Mouse (Mus musculus) activated CD4-positive, CD25-positive, alpha-beta regulatory T cell, adult 4 months (primary cell): ENCODE data around the gene Steap3. TPM values are rescaled to one million over a fixed set of nuclear protein-coding genes. Genes with fewer than 3 reads are reported as not detected.

Experiments
- ATAC-seq: one replicate; pipeline ENCODE4 v1.8.0; 2017
- polyA plus RNA-seq, 2 experiments: library from polyadenylated mRNA; unstranded; fragments of 100-300 nt; shearing (Covaris generic); gene quantifications; one replicate each; pipeline ENCODE4 v1.2.1; 2017

The Steap3 gene
- polyA plus RNA-seq, 2 experiments from 2014 or later = not detected

GRCm38 (mm10) chr1:120249842-120250241 is 22.7 kb downstream of the Steap3 start:
- no peak for ATAC-seq

- ATAC-seq = no peak
Observed at GRCm38 (mm10) chr1:120248156-120248555, 24.3 kb downstream of the Steap3 start.

GRCm38 (mm10) chr1:120247351-120247750 is 25.2 kb downstream of the Steap3 start:
- ATAC-seq = no peak

DNA sequence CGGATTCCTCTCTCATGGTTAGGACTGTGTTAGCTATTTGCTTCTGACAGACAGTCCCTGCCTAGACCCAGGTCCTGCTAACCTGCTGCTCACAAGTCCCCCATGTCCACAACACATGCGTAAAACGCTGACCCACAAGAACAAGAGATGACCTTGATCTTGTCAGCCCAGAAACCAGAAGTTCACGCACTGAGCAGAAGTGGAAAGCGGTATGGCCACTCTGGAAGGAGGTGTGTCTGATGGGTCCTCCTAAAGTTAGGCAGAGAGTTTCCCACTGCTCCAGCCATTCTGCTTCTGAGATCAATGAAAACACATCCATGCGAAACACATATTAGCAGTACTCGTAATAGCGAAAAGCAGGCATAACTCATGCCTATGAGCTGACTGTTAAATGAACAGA is 25.6 kb downstream of the Steap3 start:
- no peak for ATAC-seq

GRCm38 (mm10) chr1:120245661-120246131 is 26.8 kb downstream of the Steap3 start:
- ATAC-seq = no peak

DNA sequence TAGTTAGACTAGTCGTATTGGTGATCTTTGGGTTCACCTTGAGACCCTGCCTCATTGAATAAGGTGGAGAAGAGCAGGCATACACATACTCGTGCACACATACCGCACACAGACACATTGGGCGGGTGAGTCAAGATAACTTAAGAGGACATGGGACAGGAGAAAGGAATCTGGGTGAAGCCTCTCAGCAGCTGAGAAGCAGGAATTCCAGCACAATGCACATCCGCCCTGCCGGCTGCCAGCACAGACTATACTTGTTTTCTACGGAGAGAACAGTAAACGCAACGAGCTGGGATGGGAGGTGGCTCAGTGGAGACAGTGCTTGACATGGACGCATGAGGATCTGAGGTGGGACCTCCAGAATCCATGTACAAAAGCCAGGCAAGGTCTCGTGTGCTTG is 27.9 kb downstream of the Steap3 start:
- ATAC-seq = no peak

DNA sequence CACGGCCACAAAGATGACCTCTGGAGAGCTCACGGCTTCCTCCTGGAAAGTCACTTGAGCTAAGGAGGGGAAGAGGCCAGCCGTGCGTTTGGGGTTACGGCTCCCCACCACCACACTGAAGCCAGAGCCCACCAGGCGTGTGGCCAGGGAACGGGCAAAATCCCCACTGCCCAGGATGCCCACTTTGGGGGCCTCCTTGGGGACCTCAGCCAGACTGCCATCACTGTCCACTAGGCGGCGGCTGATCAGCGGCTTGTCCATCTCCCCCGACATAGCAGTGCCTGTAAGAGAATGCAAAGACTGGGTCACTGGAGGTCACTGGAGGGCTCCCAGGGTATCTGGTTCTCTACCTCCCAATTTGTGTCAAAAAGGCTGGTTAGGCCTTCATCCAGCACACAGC is 28.5 kb downstream of the Steap3 start:
- no peak for ATAC-seq

DNA sequence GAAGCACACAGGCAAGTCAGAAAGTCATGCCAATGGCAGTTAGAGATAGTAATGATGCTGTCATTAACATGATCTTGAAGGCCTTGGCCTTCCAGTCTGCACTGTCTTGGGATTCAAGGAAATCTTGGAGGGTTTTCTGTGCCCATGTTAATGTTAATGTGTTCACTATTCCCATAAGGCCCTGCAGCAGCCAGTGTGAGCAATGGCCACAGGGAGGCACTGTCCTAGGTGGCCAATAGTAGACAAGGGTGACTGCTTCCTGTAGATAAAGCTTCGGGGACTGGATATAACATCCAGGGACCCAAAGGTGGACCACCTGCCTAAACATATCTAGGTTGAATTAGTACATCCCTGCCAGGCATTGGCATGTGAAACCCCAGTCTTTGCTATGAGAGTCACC is 35.4 kb downstream of the Steap3 start:
- no peak for ATAC-seq

GRCm38 (mm10) chr1:120236424-120236823 is 36.1 kb downstream of the Steap3 start:
- ATAC-seq = no peak

DNA sequence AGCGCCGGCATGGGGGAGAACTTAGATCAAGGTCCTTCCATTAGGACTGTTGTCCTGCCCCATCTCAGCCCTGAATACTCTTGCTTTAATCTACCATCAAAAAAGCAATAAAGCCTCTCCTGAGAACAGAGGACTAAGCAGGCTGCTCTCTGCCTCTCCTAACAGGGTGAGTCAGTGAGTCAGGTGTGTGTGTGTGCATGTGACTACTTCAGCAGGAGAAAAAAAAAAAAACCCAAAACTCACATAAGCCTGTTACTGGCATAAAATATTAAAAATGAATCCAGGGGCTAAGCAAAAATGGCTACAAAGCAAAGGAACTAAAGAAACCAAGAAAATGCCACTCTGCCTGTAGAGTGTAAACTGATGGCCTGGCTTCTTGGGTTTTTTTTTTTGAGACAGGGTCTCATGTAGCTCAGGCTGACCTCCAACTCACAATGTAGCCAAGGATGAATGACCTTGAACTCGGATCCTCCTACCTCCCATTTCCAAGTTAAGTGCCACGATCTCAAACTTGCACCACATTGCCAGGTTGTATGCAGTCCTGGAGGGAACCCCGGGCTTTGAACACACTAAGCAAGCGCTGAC is 36.8 kb downstream of the Steap3 start:
- ATAC-seq = no peak

DNA sequence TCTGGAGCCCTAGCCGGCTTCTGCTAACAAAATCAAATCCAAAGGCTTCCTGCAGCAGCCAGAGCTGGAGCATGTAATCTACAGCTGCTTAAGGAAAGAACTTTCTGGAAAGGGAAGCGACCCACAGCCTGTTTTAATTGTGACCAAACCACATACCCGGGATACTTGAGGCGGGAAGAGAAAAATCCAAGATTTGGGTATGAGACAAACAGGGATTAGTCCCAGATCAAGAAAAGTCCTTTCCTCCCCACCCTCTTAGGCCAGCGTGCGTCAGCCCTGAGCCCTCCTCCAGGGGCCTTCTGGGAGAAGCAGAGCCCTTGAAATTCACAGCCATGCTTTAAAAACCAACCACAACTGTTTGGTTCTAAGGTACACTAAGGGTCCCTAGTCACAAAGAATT is 40.3 kb downstream of the Steap3 start:
- ATAC-seq = no peak

- no peak for ATAC-seq
Observed at GRCm38 (mm10) chr1:120231334-120231733, 41.2 kb downstream of the Steap3 start.

GRCm38 (mm10) chr1:120229723-120230471 is 42.6 kb downstream of the Steap3 start:
- no peak for ATAC-seq

DNA sequence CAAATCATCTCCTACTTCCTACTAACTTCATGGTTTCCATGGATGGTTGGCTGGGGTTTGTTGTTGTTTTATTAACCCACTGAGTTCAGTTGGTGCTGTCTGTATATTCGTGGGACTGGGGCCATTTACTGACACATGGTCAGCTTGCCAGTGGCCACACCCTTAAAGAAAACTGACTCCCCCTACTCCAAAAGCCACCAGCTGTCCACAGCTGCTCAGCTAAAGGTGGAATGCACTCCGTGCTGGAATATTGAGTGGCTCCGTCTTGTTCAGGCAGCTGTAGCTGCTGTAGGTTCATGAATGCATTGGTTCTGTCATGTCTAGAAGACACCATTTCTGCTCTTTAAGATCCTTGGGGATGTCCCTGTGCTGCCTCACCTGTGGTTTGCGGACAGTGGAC is 48.9 kb downstream of the Steap3 start:
- ATAC-seq = no peak

DNA sequence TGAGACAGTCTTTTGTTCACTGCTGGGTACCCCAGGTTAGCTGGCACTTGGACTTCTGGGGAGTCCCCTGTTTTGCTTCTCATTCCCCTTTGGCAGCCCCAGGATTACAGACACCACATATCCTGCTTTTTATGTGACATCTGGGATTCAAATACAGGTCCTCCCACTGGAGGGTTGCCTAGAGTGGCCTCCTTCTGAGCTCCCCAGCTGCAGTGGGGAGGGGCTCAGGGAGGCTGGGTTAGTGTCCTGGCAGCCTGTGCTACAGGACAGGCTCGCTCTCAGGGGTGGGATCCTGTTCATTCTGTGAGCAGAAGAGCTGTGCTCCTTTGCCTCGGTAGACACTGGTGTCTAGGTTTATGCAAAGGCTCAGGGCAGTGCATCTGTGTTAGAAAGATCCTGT is 51.2 kb downstream of the Steap3 start:
- no peak for ATAC-seq

GRCm38 (mm10) chr1:120220841-120221240 is 51.7 kb downstream of the Steap3 start:
- ATAC-seq = no peak

DNA sequence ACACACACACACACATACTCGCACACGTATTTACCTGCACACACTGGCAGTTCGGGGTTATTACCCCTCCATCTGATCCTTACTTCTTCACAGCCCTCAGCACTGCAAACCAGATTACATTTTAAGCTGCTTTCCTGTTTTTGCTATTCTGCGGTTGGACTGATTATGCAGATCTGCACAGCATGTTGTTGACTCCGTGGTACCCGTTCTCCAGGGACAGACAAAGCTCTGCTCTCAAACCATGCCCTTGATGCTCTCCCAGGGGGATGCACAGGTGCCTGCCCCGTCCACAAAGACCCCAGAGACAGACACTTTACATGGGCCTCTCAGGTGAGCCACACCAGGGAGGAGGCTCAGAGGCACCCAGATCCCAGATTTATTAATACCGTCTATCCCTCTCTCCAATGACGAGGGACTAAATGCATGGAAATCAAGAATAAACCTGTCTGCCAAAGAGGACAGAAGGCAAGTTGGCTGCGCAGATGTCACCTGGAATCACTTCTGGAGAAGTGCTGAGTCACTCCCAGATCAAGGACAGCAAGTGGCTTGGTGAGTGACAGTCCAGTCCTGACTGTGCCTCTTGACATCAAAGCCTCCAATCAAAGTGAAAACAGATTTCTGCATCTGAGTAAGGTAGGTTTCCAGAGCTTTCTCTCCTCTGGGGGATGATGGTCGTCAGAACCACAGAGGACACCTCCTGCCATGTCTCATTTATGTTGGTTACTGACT is 63.8 kb downstream of the Steap3 start:
- ATAC-seq = no peak

DNA sequence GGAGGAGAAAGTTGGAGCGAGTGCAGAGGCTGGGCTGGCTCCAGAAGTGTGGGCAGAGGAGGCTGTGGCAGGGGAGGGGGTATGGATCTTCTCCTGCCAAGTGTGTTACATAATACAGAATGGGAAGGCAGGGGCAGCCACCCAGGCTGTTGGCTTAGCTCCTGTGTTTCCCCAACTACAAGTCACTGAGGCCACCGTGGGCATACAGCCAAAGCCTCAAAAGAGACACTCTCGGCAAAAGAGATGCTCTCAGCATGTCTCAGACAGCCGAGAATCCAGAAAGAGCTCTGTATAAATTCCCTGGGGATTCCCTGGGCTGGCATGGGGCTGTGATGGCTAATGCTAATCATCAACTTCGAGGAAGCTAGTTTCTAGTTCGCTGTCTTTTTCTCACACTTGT is 64.9 kb downstream of the Steap3 start:
- no peak for ATAC-seq

GRCm38 (mm10) chr1:120204834-120205233 is 67.7 kb downstream of the Steap3 start:
- no peak for ATAC-seq

GRCm38 (mm10) chr1:120203836-120204235 is 68.7 kb downstream of the Steap3 start:
- no peak for ATAC-seq

GRCm38 (mm10) chr1:120202542-120202941 is 70.0 kb downstream of the Steap3 start:
- no peak for ATAC-seq

GRCm38 (mm10) chr1:120198942-120199341 is 73.6 kb downstream of the Steap3 start:
- no peak for ATAC-seq

GRCm38 (mm10) chr1:120198151-120198550 is 74.4 kb downstream of the Steap3 start:
- no peak for ATAC-seq

DNA sequence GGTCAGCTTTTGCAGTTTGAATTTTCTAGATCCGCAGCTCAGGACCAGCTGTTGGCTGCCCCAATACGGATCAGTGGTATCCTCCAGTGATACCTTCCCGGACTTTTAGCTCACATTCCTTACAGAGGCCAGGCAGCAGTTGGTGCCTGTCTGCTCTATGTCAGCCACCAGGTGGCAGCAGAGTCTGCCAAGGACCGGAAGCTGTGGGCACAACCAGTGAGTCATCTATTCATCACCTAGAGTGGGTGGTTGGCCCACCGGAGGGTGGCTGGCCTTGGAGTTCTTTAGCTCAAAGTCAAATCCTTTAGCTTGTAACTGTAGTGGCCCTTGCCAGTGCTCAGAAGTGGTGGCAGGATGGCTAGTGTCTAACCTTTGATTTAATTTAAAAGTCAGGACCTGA is 75.3 kb downstream of the Steap3 start:
- ATAC-seq = peak; percentile 99
